Mouse (Mus musculus) left cerebral cortex, postnatal 4 days (tissue): ENCODE data around the gene Gab2. TPM values are rescaled to one million over a fixed set of nuclear protein-coding genes. Genes with fewer than 3 reads are reported as not detected.
"Not testable (repeated sequence)": the region's sequence is repeated elsewhere in the genome, so short reads cannot be mapped to it uniquely, and the experiment has no call there.

Source experiments
- DNase-seq: peaks from one replicate; pipeline ENCODE4 v3.0.0-alpha.2; 2022
- intact Hi-C: fragments of 180-260 bp; cut with DNase I; formaldehyde crosslinking; loops from one replicate; pipeline ENCODE4 v1.15.1; 2025
- total RNA-seq, 2 experiments: library from RNA; stranded (reverse); gene quantifications; 2 replicates each; pipeline ENCODE4 v1.2.3; 2021

The Gab2 gene
- total RNA-seq, 2 experiments from 2014 or later: 37.3 to 41.0 TPM

GRCm38 (mm10) chr7:97245261-97245949 lies 164.0 kb downstream of the Gab2 start:
- no peak for DNase-seq
- intact Hi-C loops: no loop called here

GRCm38 (mm10) chr7:97245950-97246578 lies 164.7 kb downstream of the Gab2 start:
- DNase-seq, intact Hi-C loops: not testable (repeated sequence)

GRCm38 (mm10) chr7:97247661-97248060 lies 166.3 kb downstream of the Gab2 start:
- DNase-seq: no peak
- intact Hi-C loops: no loop called here

GRCm38 (mm10) chr7:97248136-97248535 lies 166.8 kb downstream of the Gab2 start:
- intact Hi-C loops: no loop called here
- no peak for DNase-seq

- intact Hi-C loops: no loop called here
- no peak for DNase-seq
These were observed 170.3 kb downstream of the Gab2 start for GRCm38 (mm10) chr7:97251638-97252037.

GRCm38 (mm10) chr7:97262541-97262940 lies 181.2 kb downstream of the Gab2 start:
- no peak for DNase-seq
- intact Hi-C loops: no loop called here

GRCm38 (mm10) chr7:97270367-97270766 lies 189.0 kb downstream of the Gab2 start:
- intact Hi-C loops: no loop called here
- DNase-seq: no peak

GRCm38 (mm10) chr7:97271068-97271467 lies 189.7 kb downstream of the Gab2 start:
- intact Hi-C loops: no loop called here
- DNase-seq: no peak

GRCm38 (mm10) chr7:97296986-97297385 lies 215.6 kb downstream of the Gab2 start:
- intact Hi-C loops: loop anchor here (5.0 to 10.0 kb wide), 2 partner anchors 212 to 325 kb away; partner anchors contain the start of gene Gab2
- DNase-seq: no peak

- intact Hi-C loops: loop anchor here (5.0 to 10.0 kb wide), 2 partner anchors 213 to 325 kb away; partner anchors contain the start of gene Gab2
- DNase-seq: peak; percentile 49
These were observed 216.1 kb downstream of the Gab2 start for GRCm38 (mm10) chr7:97297466-97297865.

- DNase-seq: no peak
- intact Hi-C loops: loop anchor here (5.0 to 10.0 kb wide), 2 partner anchors 213 to 326 kb away; partner anchors contain the start of gene Gab2
These were observed 216.9 kb downstream of the Gab2 start for GRCm38 (mm10) chr7:97298279-97298678.

- intact Hi-C loops: loop anchor here (5.0 to 10.0 kb wide), 2 partner anchors 214 to 327 kb away; partner anchors contain the start of gene Gab2
These were observed 217.6 kb downstream of the Gab2 start for GRCm38 (mm10) chr7:97298943-97299342.

GRCm38 (mm10) chr7:97300914-97301313 lies 219.5 kb downstream of the Gab2 start:
- no peak for DNase-seq
- intact Hi-C loops: no loop called here

More at GRCm38 (mm10) chr7:97298943-97299342, 217.6 kb downstream of the Gab2 start:
- DNase-seq: no peak

- no peak for DNase-seq
- intact Hi-C loops: no loop called here
These were observed 219.9 kb downstream of the Gab2 start for GRCm38 (mm10) chr7:97301321-97301720.

- intact Hi-C loops: no loop called here
- no peak for DNase-seq
These were observed 220.9 kb downstream of the Gab2 start for GRCm38 (mm10) chr7:97302261-97302660.

- intact Hi-C loops: no loop called here
These were observed 221.5 kb downstream of the Gab2 start for GRCm38 (mm10) chr7:97302876-97303275.

GRCm38 (mm10) chr7:97303614-97304013 lies 222.2 kb downstream of the Gab2 start:
- intact Hi-C loops: no loop called here
- DNase-seq: no peak

More at GRCm38 (mm10) chr7:97302876-97303275, 221.5 kb downstream of the Gab2 start:
- DNase-seq: no peak

- intact Hi-C loops: no loop called here
- DNase-seq: no peak
These were observed 223.1 kb downstream of the Gab2 start for GRCm38 (mm10) chr7:97304471-97304870.

GRCm38 (mm10) chr7:97305206-97305605 lies 223.8 kb downstream of the Gab2 start:
- DNase-seq: no peak
- intact Hi-C loops: no loop called here

GRCm38 (mm10) chr7:97306813-97307212 lies 225.4 kb downstream of the Gab2 start:
- intact Hi-C loops: no loop called here
- no peak for DNase-seq

GRCm38 (mm10) chr7:97307546-97307945 lies 226.2 kb downstream of the Gab2 start:
- intact Hi-C loops: no loop called here

More at GRCm38 (mm10) chr7:97307546-97307945, 226.2 kb downstream of the Gab2 start:
- DNase-seq: no peak
